Mouse (Mus musculus) heart, postnatal 14 days (tissue): ENCODE measurements at regions not wholly inside any gene's neighbourhood (a gene's known extent, or its start where the extent isn't known, plus 50 kb on each side); places are given as distances from the start of the nearest gene placed in this dataset.

Source experiments
- DNase-seq, 2 experiments: peaks; one replicate each; pipeline ENCODE4 v3.0.0; 2021 to 2022
- intact Hi-C: fragments of 180-260 bp; cut with DNase I; formaldehyde crosslinking; loops from one replicate; pipeline ENCODE4 v1.15.1; 2025

DNA sequence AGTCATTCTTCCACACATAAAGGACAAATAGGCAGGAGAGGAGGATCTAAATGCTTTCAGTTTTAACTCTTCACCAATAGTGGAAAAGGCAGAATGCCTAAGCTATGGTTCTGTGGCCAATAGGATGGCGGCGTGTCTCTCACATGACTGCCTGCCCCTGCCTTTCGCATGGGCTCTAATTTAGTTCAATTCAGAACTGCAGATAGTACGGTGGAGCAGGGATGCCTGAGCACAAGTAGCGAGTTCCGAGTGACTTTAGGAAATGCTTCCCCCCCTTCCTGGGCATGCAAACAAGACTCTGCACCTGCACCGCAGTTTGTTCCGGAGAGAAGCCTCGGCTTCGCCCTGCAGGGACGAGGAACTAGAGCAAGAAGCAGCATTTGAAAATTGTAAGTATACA, 277.1 kb downstream of the Ptprc start:
- intact Hi-C loops: loop anchor here (2.0 to 5.0 kb wide), 3 partner anchors 146 to 306 kb away; no protein-coding TSS in a partner anchor
- DNase-seq: peak; percentile 77 to 80

DNA sequence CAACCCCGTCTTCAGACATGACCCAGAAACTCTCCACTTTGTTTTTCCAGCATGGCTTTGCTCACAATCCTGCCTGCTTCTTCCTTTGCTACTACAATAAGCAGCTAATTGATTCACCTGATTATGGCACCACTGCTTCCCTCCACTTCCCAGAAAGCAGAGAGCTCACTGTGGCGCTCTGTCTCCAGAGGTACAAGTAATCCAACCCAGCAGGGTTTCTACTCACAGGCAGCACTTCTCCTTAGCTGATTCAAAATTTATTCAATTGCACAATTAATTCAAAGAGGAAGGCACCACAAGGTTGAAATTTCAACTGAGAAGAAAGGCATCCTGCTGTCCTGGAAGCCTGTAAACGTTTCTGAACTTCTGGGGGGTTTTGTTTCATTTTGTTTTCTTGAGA, 293.9 kb downstream of the Ptprc start:
- DNase-seq: no peak

DNA sequence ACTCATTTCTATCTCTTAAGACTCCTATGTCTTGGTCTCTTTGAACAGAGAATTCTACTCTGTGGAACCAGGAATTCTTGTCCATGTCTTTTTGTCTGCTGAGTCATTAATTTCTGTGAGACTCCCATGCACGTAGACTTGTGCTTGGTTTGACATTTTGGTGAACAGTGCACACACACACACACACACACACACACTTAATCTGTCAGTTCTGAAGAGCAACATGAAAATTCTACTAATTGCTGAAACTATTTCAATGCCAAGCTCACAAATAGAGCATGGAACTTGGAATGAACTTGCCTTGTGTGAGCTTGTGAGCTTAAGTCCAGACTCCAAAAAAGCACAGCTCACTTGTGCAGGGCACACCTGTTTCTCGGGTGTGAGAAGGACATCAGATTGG, 301.1 kb downstream of the Ptprc start:
- DNase-seq: no peak

More for the DNA sequence above, 293.9 kb downstream of the Ptprc start:
- intact Hi-C loops: no loop called here

DNA sequence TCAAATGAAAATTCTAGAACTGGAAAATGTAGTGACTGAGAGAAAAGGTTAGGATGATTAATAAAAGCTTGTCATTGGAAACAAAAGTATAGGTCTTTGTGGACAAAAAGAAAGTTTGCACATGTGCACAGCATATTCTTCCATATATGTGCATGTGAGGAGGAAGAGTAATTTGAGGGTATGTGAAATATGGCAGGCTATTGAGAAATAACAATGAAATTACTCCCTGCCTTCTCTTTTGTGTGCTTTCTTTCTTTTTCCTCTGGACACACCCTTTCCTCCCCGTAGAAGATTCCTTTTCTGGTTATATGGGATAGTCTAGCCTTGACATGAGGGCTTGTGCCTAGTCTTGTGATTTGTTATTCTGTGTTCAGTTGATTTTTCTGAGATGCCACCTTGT, 301.9 kb downstream of the Ptprc start:
- no peak for DNase-seq
- intact Hi-C loops: no loop called here

More for the DNA sequence above, 301.1 kb downstream of the Ptprc start:
- intact Hi-C loops: no loop called here

DNA sequence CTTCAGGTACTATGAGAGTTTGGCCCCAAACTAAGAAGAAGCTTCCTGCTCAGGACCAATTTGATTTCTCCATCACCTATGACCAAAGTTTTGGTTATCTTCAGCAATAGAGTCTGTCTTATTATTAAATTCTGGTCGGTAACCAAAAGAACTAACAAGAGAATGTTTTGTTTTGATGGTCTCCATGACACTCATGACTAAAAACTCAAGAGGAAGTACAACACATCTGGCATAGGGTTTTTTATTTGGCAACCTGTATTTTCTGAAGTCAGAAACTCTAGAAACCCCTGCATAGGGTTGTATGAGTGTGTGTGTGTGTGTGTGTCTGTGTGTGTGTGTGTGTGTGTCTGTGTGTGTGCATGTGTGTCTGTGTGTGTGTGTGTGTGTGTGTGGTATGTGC, 310.5 kb downstream of the Ptprc start:
- intact Hi-C loops: no loop called here
- DNase-seq: no peak

DNA sequence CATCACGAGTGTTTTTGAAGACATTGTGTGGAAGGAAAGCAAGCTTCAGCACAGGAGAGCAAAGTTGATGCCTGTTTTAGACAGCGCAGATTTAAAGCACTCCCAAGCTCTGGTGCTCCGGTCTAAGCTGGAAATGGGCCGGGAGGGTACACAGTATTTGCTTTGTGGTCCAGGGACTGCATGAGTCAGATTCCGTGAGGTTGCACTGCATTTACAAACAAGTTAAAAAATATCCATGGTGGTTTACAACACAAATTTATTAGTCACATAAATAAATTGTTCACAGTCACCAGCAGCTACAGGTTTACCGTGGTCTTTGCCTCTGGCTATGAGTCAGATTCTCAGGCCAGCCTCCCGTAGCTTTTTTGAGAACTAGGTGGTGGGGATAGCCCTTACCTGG, 312.0 kb downstream of the Ptprc start:
- intact Hi-C loops: no loop called here
- DNase-seq: no peak

DNA sequence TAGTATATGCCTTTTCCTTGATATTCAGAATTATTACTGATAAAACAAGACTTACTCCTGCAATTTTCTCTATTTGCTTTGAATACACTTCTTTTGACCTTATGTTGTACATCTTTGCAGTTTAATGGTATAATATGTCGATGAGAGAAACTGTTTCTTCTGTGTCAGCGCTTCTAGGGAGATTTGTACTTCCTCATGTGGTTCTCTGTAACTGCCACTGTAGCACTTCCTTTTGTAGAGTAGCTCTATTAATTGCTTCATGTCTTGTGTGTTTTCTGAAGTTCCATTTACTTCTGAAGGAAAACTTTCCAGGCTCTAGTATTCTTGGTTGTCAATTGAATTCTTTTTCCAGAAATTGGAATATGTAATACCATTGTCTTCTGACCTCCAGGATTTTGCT, 323.2 kb downstream of the Ptprc start:
- intact Hi-C loops: no loop called here
- no peak for DNase-seq

DNA sequence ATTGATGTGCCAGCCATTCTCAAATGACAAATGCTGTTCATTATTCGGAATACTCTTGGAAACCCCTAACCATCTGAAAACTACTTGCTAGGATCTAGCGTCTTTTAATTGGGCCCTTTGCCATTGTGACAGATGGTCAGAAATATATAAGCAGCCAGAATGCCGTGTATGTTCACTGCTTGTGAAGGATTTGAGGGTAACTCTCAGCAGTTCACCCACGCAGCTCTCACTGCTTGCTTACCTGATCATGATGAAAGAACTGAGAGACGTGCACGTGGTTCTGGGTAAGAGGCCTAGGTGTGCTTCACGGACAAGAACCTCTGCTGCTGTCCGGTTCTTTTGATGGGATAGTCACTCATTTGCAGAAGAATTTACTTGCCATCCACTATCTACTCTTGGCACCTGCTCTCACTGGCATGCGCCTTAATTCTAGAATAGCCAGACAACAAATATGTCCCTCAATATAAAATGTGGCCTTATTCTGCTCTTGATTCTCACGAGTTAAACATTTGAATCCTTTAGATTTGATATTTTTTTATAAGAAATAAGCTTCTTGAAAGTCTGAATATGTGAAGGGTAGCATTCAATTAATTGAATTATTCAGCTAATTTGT, 328.1 kb downstream of the Ptprc start:
- DNase-seq: no peak
- intact Hi-C loops: no loop called here

DNA sequence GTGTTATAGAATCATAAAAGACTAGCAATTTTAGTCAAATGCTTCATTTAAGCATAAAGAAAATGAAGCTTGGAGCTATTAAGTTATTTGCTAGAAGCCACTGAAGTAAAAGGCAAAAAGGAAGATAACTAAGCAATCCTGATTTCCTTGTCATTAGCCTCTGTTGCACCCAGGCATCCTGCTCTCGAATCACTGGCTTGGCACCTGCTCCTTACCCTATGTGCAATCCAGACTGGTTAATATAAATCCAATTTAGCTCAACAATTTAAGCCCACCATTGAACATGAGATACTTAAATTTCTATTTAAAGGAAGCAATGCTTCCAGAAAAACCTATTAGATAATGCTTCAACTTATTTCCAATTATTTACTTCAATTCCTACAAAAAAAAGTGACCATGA, 328.7 kb downstream of the Ptprc start:
- DNase-seq: no peak
- intact Hi-C loops: no loop called here

DNA sequence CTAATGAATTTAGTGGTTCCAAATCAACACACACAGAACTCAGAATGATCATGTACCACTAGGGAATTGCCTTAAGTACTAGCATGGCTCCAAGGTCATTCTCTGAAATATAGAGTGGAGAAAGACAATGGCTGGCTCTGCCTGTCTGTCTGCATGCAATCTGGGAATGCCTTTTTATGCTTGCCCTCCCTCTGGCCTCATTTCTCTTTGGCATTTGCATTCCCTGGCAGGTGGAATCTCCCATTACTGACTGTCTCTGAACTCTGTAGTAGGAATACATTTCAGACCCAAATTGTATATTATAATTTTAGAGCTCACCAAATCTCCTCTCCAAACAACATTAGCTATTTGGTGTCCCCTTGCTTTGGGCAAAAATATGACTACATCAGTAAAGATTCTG, 335.0 kb downstream of the Ptprc start:
- intact Hi-C loops: no loop called here

DNA sequence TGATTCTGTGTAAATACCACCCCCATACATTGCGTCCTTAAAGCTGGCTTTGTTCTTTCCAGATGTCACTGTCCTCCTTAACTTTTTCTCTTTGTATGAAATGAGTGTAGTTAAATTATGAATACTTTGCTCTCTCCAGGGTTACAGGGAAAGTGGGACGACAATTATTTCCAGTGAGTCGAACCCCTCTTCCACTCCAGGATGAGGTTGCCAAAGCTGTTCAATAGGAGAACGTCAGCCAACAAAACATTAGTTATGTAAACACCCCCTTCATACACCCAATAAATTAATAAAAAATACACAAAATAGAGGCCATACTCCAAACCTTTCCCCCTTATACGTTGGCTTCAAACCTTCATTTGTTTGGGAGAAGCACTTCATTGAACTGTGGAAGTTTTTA, 335.8 kb downstream of the Ptprc start:
- DNase-seq: no peak

More for the DNA sequence above, 335.0 kb downstream of the Ptprc start:
- no peak for DNase-seq

DNA sequence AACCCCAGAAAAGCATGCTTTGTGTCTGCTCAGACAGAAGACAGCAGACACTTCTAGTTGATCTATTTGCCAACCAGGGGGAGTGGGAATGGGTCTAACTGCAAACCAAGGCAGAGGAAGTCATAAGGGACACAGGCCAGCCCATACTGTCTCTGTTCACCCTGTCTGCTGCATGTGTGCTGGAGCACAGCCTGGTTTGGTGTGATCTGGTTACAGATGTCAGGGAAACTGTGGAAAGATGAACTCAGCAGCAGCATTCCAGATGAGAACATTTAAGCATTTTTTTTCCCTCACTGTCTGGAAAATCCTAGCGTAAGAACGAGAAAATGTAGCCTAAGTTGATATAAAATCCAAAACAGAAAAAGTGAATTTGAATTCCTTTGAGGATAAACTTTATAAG, 336.2 kb downstream of the Ptprc start:
- no peak for DNase-seq
- intact Hi-C loops: loop anchor here (10.0 kb wide), 1 partner anchor 504 kb away; no protein-coding TSS in a partner anchor

More for the DNA sequence above, 335.8 kb downstream of the Ptprc start:
- intact Hi-C loops: loop anchor here (10.0 kb wide), 1 partner anchor 505 kb away; no protein-coding TSS in a partner anchor

DNA sequence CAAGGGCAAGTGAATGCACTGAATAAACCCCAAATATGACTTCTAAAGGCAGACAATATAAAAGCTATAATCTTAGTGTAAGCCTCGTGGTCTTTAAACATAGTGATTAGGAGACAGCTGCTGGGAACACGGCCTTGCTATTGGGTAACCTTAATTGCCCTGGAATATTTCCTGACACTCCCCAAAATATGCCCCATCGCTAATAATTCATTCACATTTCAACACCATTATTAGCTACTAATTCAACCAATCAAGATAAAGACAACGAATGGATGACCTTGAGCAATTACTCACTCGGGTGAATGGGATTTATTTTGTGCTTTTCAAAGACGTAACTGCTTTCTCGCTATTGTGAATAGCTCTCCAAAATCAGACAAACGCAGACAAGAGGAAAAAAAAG, 337.2 kb downstream of the Ptprc start:
- intact Hi-C loops: loop anchor here (10.0 kb wide), 1 partner anchor 504 kb away; no protein-coding TSS in a partner anchor

DNA sequence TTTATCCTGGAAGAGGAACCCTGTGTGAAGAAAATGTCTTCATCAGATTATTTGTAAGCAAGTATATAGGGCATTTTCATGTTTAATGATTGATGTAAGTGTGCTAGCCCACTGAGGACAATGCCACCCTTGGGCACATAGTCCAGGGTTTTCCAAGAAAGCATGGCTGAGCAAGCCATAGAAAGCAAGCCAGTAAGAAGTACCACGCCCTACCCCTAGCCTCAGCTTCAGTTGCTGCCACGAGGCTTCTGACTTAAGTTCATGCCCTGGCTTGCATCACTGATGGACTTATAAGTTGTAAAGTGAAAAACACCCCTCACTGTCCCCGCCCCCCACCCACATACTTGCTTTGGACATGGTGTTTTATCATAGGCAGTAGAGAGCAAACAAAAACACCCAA, 342.0 kb downstream of the Ptprc start:
- intact Hi-C loops: loop anchor here (10.0 kb wide), 1 partner anchor 499 kb away; no protein-coding TSS in a partner anchor
- no peak for DNase-seq

More for the DNA sequence above, 337.2 kb downstream of the Ptprc start:
- no peak for DNase-seq

DNA sequence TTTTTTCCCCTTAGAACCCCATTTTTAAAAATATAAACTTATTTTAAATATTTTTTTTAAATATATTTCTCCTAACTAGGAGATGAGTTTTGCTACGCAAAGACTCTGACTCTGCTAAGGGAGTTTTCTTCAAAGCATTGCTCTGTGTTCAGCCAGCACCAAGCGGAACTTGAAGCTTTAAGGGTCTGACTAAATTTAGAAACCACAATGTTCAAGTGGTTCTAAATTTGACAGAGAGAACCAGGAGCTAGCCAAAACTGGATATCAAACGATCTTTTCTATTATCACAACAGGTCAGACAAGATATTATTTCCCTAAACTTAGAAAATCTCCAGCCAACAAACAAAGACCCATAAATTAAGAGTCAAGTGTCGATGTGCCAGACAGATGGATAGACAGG, 344.2 kb downstream of the Ptprc start:
- DNase-seq: no peak
- intact Hi-C loops: loop anchor here (10.0 kb wide), 1 partner anchor 496 kb away; no protein-coding TSS in a partner anchor

DNA sequence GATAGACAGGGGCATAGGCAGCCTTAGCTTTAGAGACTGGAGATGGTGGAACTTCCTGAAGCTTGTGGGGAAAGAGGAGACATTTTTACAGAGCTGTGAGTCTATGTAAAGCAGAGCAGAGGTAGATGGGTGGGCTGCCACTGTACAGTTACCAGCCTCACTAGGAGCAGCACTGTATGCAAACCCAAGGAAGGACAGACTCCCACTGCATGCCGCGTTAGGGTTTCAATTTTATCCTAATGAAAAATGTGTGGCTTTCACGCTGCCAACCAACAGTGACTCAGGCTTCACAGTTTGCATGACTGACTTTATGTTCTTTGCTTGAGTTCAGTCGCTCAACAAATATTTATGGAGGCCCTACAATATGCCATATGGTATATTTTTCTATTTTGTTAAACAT, 348.1 kb downstream of the Ptprc start:
- no peak for DNase-seq
- intact Hi-C loops: no loop called here

DNA sequence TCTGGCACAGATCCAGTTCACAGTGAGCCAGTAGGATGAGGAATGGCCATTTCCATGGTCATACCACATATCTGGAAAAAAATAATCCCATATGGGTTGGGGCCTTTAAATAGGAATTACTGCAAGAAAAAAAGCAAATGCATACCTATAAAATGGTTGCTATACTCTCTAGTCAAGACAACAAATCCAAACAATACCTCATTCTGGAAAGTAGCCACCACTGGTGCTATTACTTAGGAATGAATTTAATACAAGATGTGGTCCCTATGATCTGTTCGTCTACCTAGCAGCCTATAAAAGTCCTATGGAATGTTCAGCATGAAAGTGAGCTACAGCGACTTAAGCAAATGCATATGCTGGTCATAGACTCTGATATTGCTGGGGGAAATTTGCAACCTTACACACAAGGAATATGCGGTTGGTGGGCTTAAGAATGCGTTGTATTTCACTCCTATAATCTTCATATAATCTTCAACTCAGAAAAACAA, 360.1 kb downstream of the Ptprc start:
- intact Hi-C loops: no loop called here
- no peak for DNase-seq

DNA sequence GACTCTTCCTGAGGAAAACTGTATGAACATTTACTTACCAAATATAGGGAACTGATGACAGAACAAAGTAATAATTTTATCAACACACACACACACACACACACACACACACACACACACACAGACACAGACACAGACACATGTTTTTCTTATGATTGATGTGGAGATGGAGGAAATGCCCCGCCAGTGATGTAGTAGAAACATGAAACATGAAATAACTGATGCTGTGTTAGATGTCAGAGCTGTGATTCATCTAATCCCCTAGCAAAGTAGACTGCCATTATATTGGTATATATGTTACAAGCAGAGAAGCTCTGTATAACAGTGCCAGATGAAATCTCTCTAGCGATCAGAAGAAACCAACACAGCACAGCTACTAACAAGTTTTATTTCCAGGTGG, 361.0 kb downstream of the Ptprc start:
- intact Hi-C loops: no loop called here
- no peak for DNase-seq

DNA sequence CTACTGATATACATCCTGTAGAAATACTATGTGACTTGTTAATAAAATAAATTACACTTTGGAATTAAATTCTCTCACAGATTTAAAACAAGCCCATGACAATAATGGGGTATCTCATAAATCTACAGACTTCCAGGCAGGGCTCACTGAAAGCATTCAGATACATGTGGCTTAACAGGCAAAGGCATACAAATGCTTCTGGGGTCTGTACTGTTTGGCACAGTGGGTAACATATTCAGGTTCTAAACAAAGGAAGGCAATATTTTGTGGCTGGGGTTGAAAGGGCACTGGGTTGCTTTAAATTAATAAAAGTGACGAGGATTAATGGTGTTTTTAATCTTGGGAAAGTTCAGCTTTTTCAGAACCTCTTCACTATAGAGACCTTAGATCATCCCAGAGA, 361.8 kb downstream of the Ptprc start:
- no peak for DNase-seq
- intact Hi-C loops: no loop called here

DNA sequence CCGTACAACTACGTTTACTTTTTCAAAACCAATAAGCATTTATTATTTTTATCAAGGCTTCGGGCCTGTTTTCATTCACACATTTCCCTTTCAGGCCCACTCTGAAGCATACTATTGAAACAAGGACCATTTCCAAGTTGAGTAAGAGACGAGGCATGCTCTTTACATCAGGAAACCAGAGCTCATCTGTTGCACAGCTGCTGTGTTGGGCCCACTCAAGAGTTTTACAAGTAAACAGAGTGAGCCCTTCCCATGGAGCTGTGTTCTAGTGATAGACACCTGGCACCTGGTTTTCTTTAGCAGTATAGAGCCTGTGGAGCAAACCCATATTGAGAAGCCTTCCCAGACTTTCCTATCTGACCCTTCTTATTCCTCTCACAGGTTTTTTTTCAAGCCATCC, 363.5 kb downstream of the Ptprc start:
- intact Hi-C loops: no loop called here

DNA sequence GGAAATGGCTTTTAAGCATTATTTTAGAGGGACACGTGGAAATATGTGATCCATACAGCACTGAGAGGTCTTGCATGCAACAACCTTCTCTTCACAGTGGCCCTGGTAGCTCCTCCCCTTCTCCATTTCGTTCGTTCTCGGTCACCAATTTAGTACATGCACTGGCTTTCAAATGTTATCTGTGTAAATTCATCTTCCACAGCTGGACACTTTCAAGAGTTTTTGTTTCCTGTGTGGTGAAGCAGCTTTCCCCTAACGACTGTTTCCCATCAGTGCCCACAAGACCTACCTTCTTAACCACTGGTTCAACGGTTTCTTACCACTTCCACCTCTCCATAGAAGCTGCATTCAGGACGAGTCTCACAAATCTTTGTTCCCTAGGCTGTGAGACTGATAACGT, 368.8 kb downstream of the Ptprc start:
- intact Hi-C loops: no loop called here
- DNase-seq: no peak

More for the DNA sequence above, 363.5 kb downstream of the Ptprc start:
- no peak for DNase-seq

DNA sequence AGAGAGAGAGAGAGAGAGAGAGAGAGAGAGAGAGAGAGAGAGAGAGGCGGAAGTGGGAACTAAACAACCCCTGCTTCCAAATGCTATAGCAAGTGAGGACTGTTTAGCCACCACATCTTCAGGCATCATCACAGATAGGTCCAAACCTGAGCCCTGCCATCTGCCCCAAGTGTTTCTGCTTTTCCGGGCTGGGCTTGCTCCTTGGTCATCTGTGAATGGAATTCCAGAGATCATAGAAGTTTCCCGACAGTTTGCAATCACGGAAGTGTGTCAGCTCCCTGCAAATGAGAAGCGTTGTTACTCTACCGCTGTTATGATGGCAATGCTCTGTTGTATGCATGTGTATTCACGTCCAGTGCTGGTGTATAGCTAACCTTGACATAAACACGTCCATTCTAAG, 369.3 kb downstream of the Ptprc start:
- intact Hi-C loops: no loop called here

More for the DNA sequence above, 369.3 kb downstream of the Ptprc start:
- no peak for DNase-seq
